Mouse (Mus musculus) ES-E14 (cell line): Measurements from ENCODE around the gene Vax1. TPM values are rescaled to one million over a fixed set of nuclear protein-coding genes. Genes with fewer than 3 reads are reported as not detected.

ENCODE experiments used
- DNase-seq: peaks from one replicate; pipeline ENCODE4 v3.0.0-alpha.2; 2013; ENCODE audit warnings: low read depth, low spot score
- H3K27ac ChIP-seq: 2 replicates; pipeline ENCODE4 v1.5.1; 2012; ENCODE audit warnings: low read depth, mild to moderate bottlenecking, low read length, moderate library complexity, mixed read lengths; ENCODE audit not compliant: poor library complexity, insufficient read depth, severe bottlenecking
- H3K36me3 ChIP-seq: 2 replicates; pipeline ENCODE4 v1.6.1; 2012; ENCODE audit warnings: mild to moderate bottlenecking, low read length, moderate library complexity, mixed read lengths; ENCODE audit not compliant: control insufficient read depth, poor library complexity, insufficient read depth, severe bottlenecking
- H3K4me1 ChIP-seq, 2 experiments: fragments of 150-350 bp in 1 of 2; sonication (generic) in 1 of 2; 2 replicates each; pipeline ENCODE4 v1.6.1; 2012; ENCODE audit warnings: low read length in 2 of 2, mild to moderate bottlenecking in 1 of 2, mixed read lengths in 1 of 2; ENCODE audit not compliant: control insufficient read depth in 2 of 2, insufficient read depth in 2 of 2, poor library complexity in 1 of 2
- H3K4me3 ChIP-seq, 2 experiments: fragments of 150-350 bp in 1 of 2; sonication (generic) in 1 of 2; 2 replicates each; pipeline ENCODE4 v1.5.1; 2012; ENCODE audit warnings: low read length in 2 of 2, low read depth in 1 of 2, mild to moderate bottlenecking in 1 of 2, mixed read lengths in 1 of 2; ENCODE audit not compliant: insufficient read depth in 1 of 2, poor library complexity in 1 of 2, severe bottlenecking in 1 of 2
- H3K9ac ChIP-seq: 2 replicates; pipeline ENCODE4 v1.6.1; 2012; ENCODE audit warnings: low read depth, mild to moderate bottlenecking, low read length, mixed read lengths; ENCODE audit not compliant: poor library complexity, insufficient read depth, severe bottlenecking
- H3K9me3 ChIP-seq: fragments of 150-350 bp; sonication (generic); 2 replicates; pipeline ENCODE4 v1.6.1; 2012; ENCODE audit warnings: low read depth, mild to moderate bottlenecking, low read length; ENCODE audit not compliant: control insufficient read depth, insufficient read depth
- CHD2 ChIP-seq: IDR thresholded peaks from 2 replicates; pipeline ENCODE4 v1.6.1; 2014; ENCODE audit warnings: mild to moderate bottlenecking, low read depth, low read length, inconsistent platforms
- HCFC1 ChIP-seq: IDR thresholded peaks from 2 replicates; pipeline ENCODE4 v1.6.1; 2012; ENCODE audit warnings: low read length, inconsistent platforms, borderline replicate concordance; ENCODE audit not compliant: insufficient read depth
- MAFK ChIP-seq: IDR thresholded peaks from 2 replicates; pipeline ENCODE4 v1.6.1; 2014; ENCODE audit warnings: mild to moderate bottlenecking, low read depth, low read length, inconsistent platforms; ENCODE audit not compliant: insufficient read depth
- ZC3H11A ChIP-seq: IDR thresholded peaks from 2 replicates; pipeline ENCODE4 v1.6.1; 2012; ENCODE audit warnings: low read depth, mild to moderate bottlenecking, inconsistent platforms, low read length, borderline replicate concordance
- ZNF384 ChIP-seq: IDR thresholded peaks from 2 replicates; pipeline ENCODE4 v1.6.1; 2012; ENCODE audit warnings: low read depth, low read length, inconsistent platforms
- in situ Hi-C, 2 experiments: fragments of 600-800 bp; cut with MboI; formaldehyde crosslinking; loops; one replicate each; pipeline ENCODE4 v1.15.1; 2025; ENCODE audit warnings: low sequenced_read_pairs in 2 of 2, inconsistent platforms in 1 of 2; ENCODE audit not compliant: unreplicated experiment in 2 of 2
- total RNA-seq: library from RNA; depleted of rRNA; stranded (reverse); fragments of 300-350 nt; gene quantifications from 2 replicates; pipeline ENCODE4 v1.2.3, GENCODE M21; 2012

Gene Vax1
- total RNA-seq, 1 experiment: not detected

GRCm38 (mm10) chr19:59165577-59165976 lies 4.3 kb downstream of the Vax1 start:
- Histone ChIP-seq H3K4me3 (no peak overlapping the region), H3K9me3 (no peaks in the 10 kb centered on the region), H3K4me1 (peaks cover 0 to 4% of the 10 kb centered on the region in 2 experiments; a peak in 1 of 4 replicates), H3K36me3 (no peaks in the 10 kb centered on the region), H3K27ac (no peak overlapping the region), H3K9ac (no peak overlapping the region)
- in situ Hi-C loops: loop anchor here in 1 of 2 experiments (5.0 kb wide), 1 partner anchor 297 kb away; no protein-coding TSS in a partner anchor
- no peak for TF ChIP-seq ZC3H11A
- no peak for TF ChIP-seq MAFK
- no peak for TF ChIP-seq ZNF384
- TF ChIP-seq CHD2: no peak
- no peak for TF ChIP-seq HCFC1
- no peak for DNase-seq

- no peak for DNase-seq
- no peak overlapping the region for H3K9ac ChIP-seq
- no peaks in the 10 kb centered on the region for H3K9me3 ChIP-seq
- H3K36me3 ChIP-seq: no peaks in the 10 kb centered on the region
- TF ChIP-seq CHD2 (no peak), HCFC1 (no peak), ZNF384 (no peak), ZC3H11A (no peak), MAFK (no peak)
- H3K4me3 ChIP-seq: no peak overlapping the region
- in situ Hi-C loops: loop anchor here in 1 of 2 experiments (5.0 kb wide), 1 partner anchor 297 kb away; no protein-coding TSS in a partner anchor
- H3K27ac ChIP-seq: no peak overlapping the region
- H3K4me1 ChIP-seq: peaks cover 0 to 4% of the 10 kb centered on the region in 2 experiments; a peak in 1 of 4 replicates
Measured at GRCm38 (mm10) chr19:59164896-59165560, 4.8 kb downstream of the Vax1 start.

GRCm38 (mm10) chr19:59164111-59164510 lies 5.7 kb downstream of the Vax1 start:
- no peak for DNase-seq
- Histone ChIP-seq H3K36me3 (no peaks in the 10 kb centered on the region), H3K9ac (no peak overlapping the region), H3K27ac (no peak overlapping the region), H3K4me3 (no peak overlapping the region), H3K4me1 (peaks cover 0 to 4% of the 10 kb centered on the region in 2 experiments; a peak in 1 of 4 replicates), H3K9me3 (no peaks in the 10 kb centered on the region)
- TF ChIP-seq ZC3H11A (no peak), ZNF384 (no peak), MAFK (no peak), HCFC1 (no peak), CHD2 (no peak)
- in situ Hi-C loops: no loop called here

- TF ChIP-seq ZNF384 (no peak), CHD2 (no peak), MAFK (no peak), ZC3H11A (no peak), HCFC1 (no peak)
- Histone ChIP-seq H3K9ac (no peak overlapping the region), H3K36me3 (no peaks in the 10 kb centered on the region), H3K4me1 (no peaks in the 10 kb centered on the region), H3K4me3 (no peak overlapping the region), H3K27ac (no peak overlapping the region), H3K9me3 (no peaks in the 10 kb centered on the region)
- no peak for DNase-seq
- in situ Hi-C loops: no loop called here
Measured at GRCm38 (mm10) chr19:59156702-59157101, 13.2 kb downstream of the Vax1 start.

GRCm38 (mm10) chr19:59154171-59154570 lies 15.7 kb downstream of the Vax1 start:
- no peak for TF ChIP-seq CHD2
- Histone ChIP-seq H3K27ac (no peak overlapping the region), H3K9ac (no peak overlapping the region), H3K4me1 (no peaks in the 10 kb centered on the region), H3K4me3 (no peak overlapping the region), H3K36me3 (no peaks in the 10 kb centered on the region), H3K9me3 (no peaks in the 10 kb centered on the region)
- no peak for DNase-seq
- in situ Hi-C loops: no loop called here
